Mouse (Mus musculus) forebrain, embryonic 14.5 days (tissue): ENCODE measurements around the gene Calhm3. TPM values are rescaled to one million over a fixed set of nuclear protein-coding genes. Genes with fewer than 3 reads are reported as not detected.

Source experiments
- ATAC-seq: fragments of 200-750 bp; cut with Nextera tagmentation; 2 replicates; pipeline ENCODE4 v1.8.0; 2017; ENCODE audit warnings: mild to moderate bottlenecking, moderate library complexity
- DNase-seq: peaks from one replicate; pipeline ENCODE4 v3.0.0-alpha.2; 2015; ENCODE audit warnings: low spot score
- H3K27ac ChIP-seq: fragments of 300-500 bp; sonication (generic); 2 replicates; pipeline ENCODE4 v1.5.1; 2014; ENCODE audit warnings: low read depth, mild to moderate bottlenecking, control low read depth, low read length, moderate library complexity
- H3K27me3 ChIP-seq: fragments of 300-500 bp; sonication (generic); replicated peaks from 2 replicates; pipeline ENCODE4 v1.6.1; 2014; ENCODE audit warnings: low read length, control low read depth, mixed read lengths; ENCODE audit not compliant: control insufficient read depth, insufficient read depth
- H3K36me3 ChIP-seq: fragments of 300-500 bp; sonication (generic); 2 replicates; pipeline ENCODE4 v1.6.1; 2014; ENCODE audit warnings: low read length, control low read depth; ENCODE audit not compliant: control insufficient read depth, insufficient read depth
- H3K4me1 ChIP-seq: fragments of 300-500 bp; sonication (generic); 2 replicates; pipeline ENCODE4 v1.6.1; 2014; ENCODE audit warnings: antibody characterized with exemption, low read length, control low read depth; ENCODE audit not compliant: control insufficient read depth, insufficient read depth
- H3K4me2 ChIP-seq: fragments of 300-500 bp; sonication (generic); 2 replicates; pipeline ENCODE4 v1.6.1; 2014; ENCODE audit warnings: mild to moderate bottlenecking, control low read depth, low read length
- H3K4me3 ChIP-seq: fragments of 300-500 bp; sonication (generic); 2 replicates; pipeline ENCODE4 v1.5.1; 2014; ENCODE audit warnings: low read depth, low read length, control low read depth
- H3K9ac ChIP-seq: fragments of 300-500 bp; sonication (generic); 2 replicates; pipeline ENCODE4 v1.6.1; 2014; ENCODE audit warnings: mild to moderate bottlenecking, low read length, control low read depth, moderate library complexity
- H3K9me3 ChIP-seq: fragments of 300-500 bp; sonication (generic); replicated peaks from 2 replicates; pipeline ENCODE4 v1.6.1; 2016; ENCODE audit warnings: low read length, control low read depth, mixed read lengths; ENCODE audit not compliant: control insufficient read depth
- WGBS: fragments of 180-500 bp; shearing (Covaris S2); extraction: QIAGEN DNeasy Blood & Tissue Kit; methylation state at CpG from one replicate; pipeline ENCODE4 v1.1.7; 2014; 5-methylcytosine and 5-hydroxymethylcytosine counted together
- polyA plus RNA-seq: library from polyadenylated mRNA; unstranded; fragments of >200 nt; fragmentation: Nextera tagmentation; extraction: Ambion mirVana; gene quantifications from 2 replicates; pipeline ENCODE4 v1.2.1, GENCODE M21; 2014

Calhm3 gene
- polyA plus RNA-seq = not detected in 2 replicates

- H3K27ac ChIP-seq = no peak within 1 kb of the TSS
- H3K27me3 ChIP-seq = no peaks in the 10 kb centered on the region
- H3K4me2 ChIP-seq = no peak within 1 kb of the TSS
- whole genome bisulfite sequencing = 84% methylated on average over 11 of the region's 11 CpGs
- no peak for ATAC-seq
- H3K4me1 ChIP-seq = no peaks in the 10 kb centered on the region
- no peak within 1 kb of the TSS for H3K4me3 ChIP-seq
- H3K36me3 ChIP-seq = no peaks in the 10 kb centered on the region
- DNase-seq = no peak
- no peak within 1 kb of the TSS for H3K9ac ChIP-seq
- H3K9me3 ChIP-seq = no peaks in the 10 kb centered on the region
Measured at GRCm38 (mm10) chr19:47157664-47158063, at the start of gene Calhm3. Calhm3 (minus strand) TSS chr19:47157764.

GRCm38 (mm10) chr19:47206126-47206525, 48.6 kb upstream of the Calhm3 start:
- no peak overlapping the region for H3K4me2 ChIP-seq
- H3K27ac ChIP-seq = no peak overlapping the region
- H3K36me3 ChIP-seq = no peaks in the 10 kb centered on the region
- H3K4me3 ChIP-seq = no peak overlapping the region
- no peaks in the 10 kb centered on the region for H3K9me3 ChIP-seq
- no peaks in the 10 kb centered on the region for H3K27me3 ChIP-seq
- no peaks in the 10 kb centered on the region for H3K4me1 ChIP-seq
- DNase-seq (no peak), ATAC-seq (no peak)
- H3K9ac ChIP-seq = no peak overlapping the region
- 91% methylated on average over 1 of the region's 1 CpGs for WGBS

GRCm38 (mm10) chr19:47204653-47205052, 47.1 kb upstream of the Calhm3 start:
- Histone ChIP-seq H3K9ac (no peak overlapping the region), H3K4me2 (no peak overlapping the region), H3K36me3 (no peaks in the 10 kb centered on the region), H3K4me3 (no peak overlapping the region), H3K4me1 (no peaks in the 10 kb centered on the region), H3K27me3 (no peaks in the 10 kb centered on the region), H3K9me3 (no peaks in the 10 kb centered on the region), H3K27ac (no peak overlapping the region)
- DNase-seq (no peak), ATAC-seq (no peak)
- WGBS = 90% methylated on average over 6 of the region's 6 CpGs

- Histone ChIP-seq H3K36me3 (no peaks in the 10 kb centered on the region), H3K27me3 (no peaks in the 10 kb centered on the region), H3K9ac (no peak overlapping the region), H3K4me1 (no peaks in the 10 kb centered on the region), H3K9me3 (no peaks in the 10 kb centered on the region), H3K27ac (no peak overlapping the region), H3K4me2 (no peak overlapping the region), H3K4me3 (no peak overlapping the region)
- WGBS = 92% methylated on average over 6 of the region's 6 CpGs
- DNase-seq = no peak
- no peak for ATAC-seq
Measured at GRCm38 (mm10) chr19:47203042-47203441, 45.5 kb upstream of the Calhm3 start.

- no peak overlapping the region for H3K9ac ChIP-seq
- ATAC-seq (no peak), DNase-seq (no peak)
- 77% methylated on average over 6 of the region's 6 CpGs for WGBS
- H3K4me1 ChIP-seq = no peaks in the 10 kb centered on the region
- H3K36me3 ChIP-seq = no peaks in the 10 kb centered on the region
- H3K27me3 ChIP-seq = no peaks in the 10 kb centered on the region
- no peaks in the 10 kb centered on the region for H3K9me3 ChIP-seq
- H3K27ac ChIP-seq = no peak overlapping the region
- no peak overlapping the region for H3K4me3 ChIP-seq
- no peak overlapping the region for H3K4me2 ChIP-seq
Measured at GRCm38 (mm10) chr19:47202429-47202828, 44.9 kb upstream of the Calhm3 start.

- H3K36me3 ChIP-seq = no peaks in the 10 kb centered on the region
- H3K9ac ChIP-seq = no peak overlapping the region
- H3K4me2 ChIP-seq = no peak overlapping the region
- H3K27me3 ChIP-seq = no peaks in the 10 kb centered on the region
- WGBS = 66% methylated on average over 12 of the region's 12 CpGs
- no peaks in the 10 kb centered on the region for H3K4me1 ChIP-seq
- H3K27ac ChIP-seq = no peak overlapping the region
- no peak for ATAC-seq
- no peaks in the 10 kb centered on the region for H3K9me3 ChIP-seq
- DNase-seq = no peak
- no peak overlapping the region for H3K4me3 ChIP-seq
Measured at GRCm38 (mm10) chr19:47201972-47202371, 44.4 kb upstream of the Calhm3 start.

- Histone ChIP-seq H3K9ac (no peak overlapping the region), H3K4me1 (no peaks in the 10 kb centered on the region), H3K27ac (no peak overlapping the region), H3K36me3 (no peaks in the 10 kb centered on the region), H3K4me2 (no peak overlapping the region), H3K27me3 (no peaks in the 10 kb centered on the region), H3K9me3 (no peaks in the 10 kb centered on the region), H3K4me3 (no peak overlapping the region)
- 83% methylated on average over 13 of the region's 13 CpGs for WGBS
- ATAC-seq = no peak
- no peak for DNase-seq
Measured at GRCm38 (mm10) chr19:47198671-47199350, 41.2 kb upstream of the Calhm3 start.

- no peaks in the 10 kb centered on the region for H3K9me3 ChIP-seq
- no peak overlapping the region for H3K27ac ChIP-seq
- H3K4me1 ChIP-seq = peaks cover 9% of the 10 kb centered on the region
- ATAC-seq (no peak), DNase-seq (no peak)
- WGBS = 94% methylated on average over 5 of the region's 5 CpGs
- no peak overlapping the region for H3K4me2 ChIP-seq
- no peak overlapping the region for H3K9ac ChIP-seq
- H3K4me3 ChIP-seq = no peak overlapping the region
- no peaks in the 10 kb centered on the region for H3K27me3 ChIP-seq
- H3K36me3 ChIP-seq = no peaks in the 10 kb centered on the region
Measured at GRCm38 (mm10) chr19:47192158-47192557, 34.6 kb upstream of the Calhm3 start.

- peak; percentile 75; the same call in 1 of the 2 replicates for ATAC-seq
- no peak overlapping the region for H3K4me2 ChIP-seq
- no peaks in the 10 kb centered on the region for H3K36me3 ChIP-seq
- H3K27ac ChIP-seq = peak overlapping the region; percentile 27
- DNase-seq = peak; percentile 59
- H3K9ac ChIP-seq = no peak overlapping the region
- H3K27me3 ChIP-seq = no peaks in the 10 kb centered on the region
- peaks cover 9% of the 10 kb centered on the region for H3K4me1 ChIP-seq
- WGBS = 58% methylated on average over 11 of the region's 11 CpGs
- no peaks in the 10 kb centered on the region for H3K9me3 ChIP-seq
- no peak overlapping the region for H3K4me3 ChIP-seq
Measured at GRCm38 (mm10) chr19:47188515-47189128, 31.1 kb upstream of the Calhm3 start.
